In the genomic region with DNA sequence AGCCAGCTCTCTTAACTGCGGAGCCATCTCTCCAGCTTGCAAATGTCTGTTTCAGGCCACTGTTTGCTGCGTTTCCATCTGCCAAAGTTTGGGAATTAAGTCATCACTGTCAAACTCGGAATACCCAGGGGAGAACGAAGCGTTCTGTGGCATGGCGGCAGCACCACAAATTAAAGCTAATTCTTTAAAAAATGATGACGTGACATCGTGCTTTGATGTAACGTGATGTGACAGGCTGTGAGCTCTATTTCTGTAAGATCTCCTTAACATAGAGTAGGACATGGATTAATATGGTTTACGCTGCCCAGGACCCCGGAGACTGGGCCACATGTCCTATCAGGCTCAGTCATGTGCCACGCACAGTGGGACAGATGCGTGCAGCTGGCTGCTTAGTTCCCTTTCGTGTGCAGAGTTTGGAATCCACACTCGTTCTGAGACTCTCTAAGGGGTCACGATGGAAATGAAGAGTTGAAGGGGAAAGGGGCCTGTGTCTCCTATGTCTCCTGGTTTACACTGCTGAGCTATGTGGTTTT, we compare ENCODE assay signal across 20 mouse cellular contexts.
"Had no signal": no experiment of that assay in that cellular context is flagged by ENCODE, and none has a peak within 500 bp of the region (broad histone marks: within the 10 kb centered on the region; RNA-seq: fewer than 3 reads in every experiment).

No protein-coding gene starts in this region.

- H3K36me3 ChIP-seq: intestine, embryonic 15.5 days; kidney, embryonic 15.5 days; limb, embryonic 12.5 days; limb, embryonic 15.5 days; liver, embryonic 12.5 days; liver, embryonic 15.5 days; midbrain, embryonic 12.5 days; neural tube, embryonic 13.5 days; stomach, embryonic 15.5 days had no signal

- H3K27me3 ChIP-seq: intestine, embryonic 15.5 days; limb, embryonic 15.5 days; liver, embryonic 12.5 days; liver, embryonic 15.5 days; midbrain, embryonic 12.5 days; neural tube, embryonic 13.5 days; stomach, embryonic 15.5 days had no signal

- H3K27ac ChIP-seq: intestine, embryonic 15.5 days; kidney, embryonic 15.5 days; limb, embryonic 12.5 days; limb, embryonic 15.5 days; liver, embryonic 12.5 days; liver, embryonic 15.5 days; midbrain, embryonic 12.5 days; neural tube, embryonic 13.5 days; stomach, embryonic 15.5 days had no signal

- DNase-seq: kidney, adult 11 months; kidney, adult 8-10 months; kidney, postnatal 14 days; kidney, postnatal 4 days; left cerebral cortex, postnatal 4 days; right cerebral cortex, adult 18-20 months; right cerebral cortex, postnatal 14 days; right cerebral cortex, postnatal 4 days; thymus, postnatal 25 days had no signal

- ATAC-seq: intestine, embryonic 15.5 days; liver, embryonic 12.5 days; midbrain, embryonic 16.5 days had no signal

- H3K4me2 ChIP-seq: intestine, embryonic 15.5 days; kidney, embryonic 15.5 days; limb, embryonic 12.5 days; limb, embryonic 15.5 days; liver, embryonic 12.5 days; liver, embryonic 15.5 days; midbrain, embryonic 12.5 days; neural tube, embryonic 13.5 days; stomach, embryonic 15.5 days had no signal

- H3K4me3 ChIP-seq: intestine, embryonic 15.5 days; kidney, embryonic 15.5 days; limb, embryonic 12.5 days; limb, embryonic 15.5 days; liver, embryonic 12.5 days; liver, embryonic 15.5 days; midbrain, embryonic 12.5 days; myocyte; neural tube, embryonic 13.5 days; stomach, embryonic 15.5 days had no signal

- H3K4me1 ChIP-seq: liver, embryonic 12.5 days; liver, embryonic 15.5 days had no signal

- H3K9ac ChIP-seq: intestine, embryonic 15.5 days; kidney, embryonic 15.5 days; limb, embryonic 12.5 days; limb, embryonic 15.5 days; liver, embryonic 12.5 days; liver, embryonic 15.5 days; midbrain, embryonic 12.5 days; neural tube, embryonic 13.5 days; stomach, embryonic 15.5 days had no signal

- H3K9me3 ChIP-seq: intestine, embryonic 15.5 days; kidney, embryonic 15.5 days; limb, embryonic 12.5 days; limb, embryonic 15.5 days; liver, embryonic 12.5 days; liver, embryonic 15.5 days; stomach, embryonic 15.5 days had no signal
